Mouse (Mus musculus): ENCODE measurements at regions not wholly inside any gene's neighbourhood (a gene's known extent, or its start where the extent isn't known, plus 50 kb on each side); places are given as distances from the start of the nearest gene placed in this dataset.

- TF ChIP-seq CTCF (IDR thresholded peaks at IDR 0.05; ENCODE audit: control insufficient read depth, insufficient read depth, insufficient read length) (no peak), USF1 (IDR thresholded peaks at IDR 0.05; ENCODE audit: low read depth) (no peak), MYOD1 (IDR thresholded peaks at IDR 0.05; ENCODE audit: control insufficient read depth, insufficient read length, low read depth) (no peak), CEBPB (IDR thresholded peaks at IDR 0.05; ENCODE audit: low read depth) (no peak), MYOG (IDR thresholded peaks at IDR 0.05; ENCODE audit: control insufficient read depth, extremely low read depth, insufficient read length) (no peak), FOSL1 (IDR thresholded peaks at IDR 0.05; ENCODE audit: insufficient read depth, low read length, poor library complexity, severe bottlenecking) (no peak)
Measured at GRCm38 (mm10) chr9:41614002-41614401, 452.5 kb upstream of the Ubash3b start.

Data from C2C12 (cell line).